Mouse (Mus musculus): Measurements from ENCODE around the gene Pla2g12b.

Gene Pla2g12b

DNA sequence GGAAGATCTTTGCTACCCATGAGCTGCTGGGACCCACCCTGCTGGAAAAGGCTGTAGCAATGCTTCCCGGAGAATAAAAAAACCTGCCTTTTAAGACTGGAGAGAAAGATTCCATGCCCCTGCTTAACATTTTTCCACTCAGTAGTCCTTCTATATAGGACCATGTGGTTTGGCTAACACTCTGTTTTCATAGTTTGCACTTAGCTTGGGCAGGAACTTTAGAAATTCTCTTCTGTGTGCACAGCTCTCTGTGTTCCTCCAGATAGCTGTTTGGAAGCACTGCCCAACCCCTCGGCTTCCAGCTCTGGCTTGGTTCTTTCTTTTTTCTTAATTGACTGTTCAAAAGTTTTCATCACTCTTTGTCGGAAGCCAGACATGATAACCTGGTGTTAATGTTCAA is 13.2 kb downstream of the Pla2g12b start:
- no peak for DNase-seq

DNA sequence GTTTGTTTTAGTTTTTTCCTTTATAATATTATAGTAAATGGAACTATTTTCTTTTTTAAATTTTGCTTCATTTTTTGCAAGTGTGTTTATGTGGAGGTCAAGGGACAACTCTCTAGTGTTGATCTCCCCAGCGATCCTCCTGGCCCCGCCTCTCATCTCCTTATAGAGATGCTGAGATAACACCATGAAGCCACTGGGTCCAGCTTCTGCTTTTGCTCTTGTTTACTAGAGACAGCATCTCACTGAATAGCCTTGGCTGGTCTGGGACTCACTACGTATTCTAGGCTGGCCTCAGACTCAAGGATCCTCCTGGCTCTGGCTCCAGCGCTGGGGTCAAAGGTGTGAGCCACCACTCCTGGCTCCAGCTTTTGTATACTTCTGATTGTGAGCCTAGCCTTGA is 16.1 kb downstream of the Pla2g12b start:
- no peak for DNase-seq

- DNase-seq = no peak
Measured at GRCm38 (mm10) chr10:59424453-59424852, 21.0 kb downstream of the Pla2g12b start.

GRCm38 (mm10) chr10:59425369-59425768 is 21.9 kb downstream of the Pla2g12b start:
- no peak for DNase-seq

GRCm38 (mm10) chr10:59426371-59426770 is 22.9 kb downstream of the Pla2g12b start:
- no peak for DNase-seq

- DNase-seq = no peak
Measured at GRCm38 (mm10) chr10:59429448-59430135, 26.1 kb downstream of the Pla2g12b start.

- DNase-seq = no peak
Measured at GRCm38 (mm10) chr10:59430701-59431218, 27.3 kb downstream of the Pla2g12b start.

GRCm38 (mm10) chr10:59435746-59436145 is 32.3 kb downstream of the Pla2g12b start:
- no peak for DNase-seq

GRCm38 (mm10) chr10:59438651-59439050 is 35.2 kb downstream of the Pla2g12b start:
- DNase-seq = no peak

DNA sequence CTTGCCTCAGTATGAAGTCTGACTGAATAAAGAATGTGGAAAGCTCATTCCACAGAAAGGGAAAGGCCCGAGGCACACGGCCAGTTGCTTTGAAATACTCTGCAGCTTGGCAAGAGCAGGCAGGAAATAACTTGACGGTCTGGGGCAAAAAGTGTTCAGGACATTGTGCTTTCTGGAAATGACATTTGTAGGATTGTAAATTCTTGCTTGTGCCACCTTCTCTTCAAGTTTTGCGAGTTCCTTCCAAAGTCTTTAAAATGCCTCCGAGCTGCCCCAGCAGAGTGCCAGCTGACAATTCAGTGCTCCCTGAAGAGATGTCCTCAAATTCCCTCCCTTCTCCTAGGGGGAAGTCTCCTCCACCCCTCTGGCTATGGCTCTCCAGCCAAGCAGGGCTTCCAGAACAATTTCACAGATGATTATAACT is 36.1 kb downstream of the Pla2g12b start:
- no peak for DNase-seq

DNA sequence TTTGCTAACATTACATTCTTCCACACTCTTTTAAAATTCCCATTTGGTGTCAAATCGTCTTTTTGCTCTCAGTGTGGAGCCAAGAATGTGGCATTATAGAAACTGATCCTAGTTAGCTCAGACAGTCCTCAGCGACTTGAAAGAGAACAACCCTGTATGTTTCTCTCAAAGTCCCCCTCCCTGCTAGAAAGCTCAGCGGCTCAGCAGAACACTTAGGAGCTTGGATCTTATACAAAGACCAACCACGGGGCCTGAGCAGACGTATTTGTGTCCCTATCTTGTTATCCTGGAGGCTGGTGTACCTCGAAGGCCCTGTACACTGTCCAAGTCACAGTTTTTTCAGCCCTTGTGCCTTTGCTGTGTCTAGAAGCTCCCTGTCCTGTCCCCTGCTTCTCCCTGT is 36.7 kb downstream of the Pla2g12b start:
- DNase-seq = no peak

GRCm38 (mm10) chr10:59441735-59442134 is 38.3 kb downstream of the Pla2g12b start, which contains the start of gene Oit3:
Oit3 (minus strand) TSS chr10:59441778.
- DNase-seq = no peak

GRCm38 (mm10) chr10:59443212-59443611 is 39.8 kb downstream of the Pla2g12b start:
- DNase-seq = no peak

DNA sequence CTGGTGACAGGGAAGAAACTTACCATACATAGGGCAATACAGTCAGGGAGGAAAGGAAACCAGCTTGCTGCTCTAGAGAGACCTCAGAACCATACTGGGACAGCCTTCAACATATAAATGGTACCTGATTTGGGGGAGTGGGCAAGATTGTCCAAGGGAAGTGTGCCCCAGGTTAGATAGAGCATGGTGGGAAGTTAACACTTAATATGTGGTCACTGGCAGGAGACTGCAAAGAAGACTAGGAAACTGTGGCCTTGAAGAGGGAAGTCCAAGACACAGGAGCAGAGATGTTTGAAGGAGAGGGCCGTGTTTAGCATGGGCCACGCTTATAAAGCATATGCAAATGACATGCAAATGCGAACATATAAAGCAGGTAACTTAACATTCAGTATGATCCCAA is 40.6 kb downstream of the Pla2g12b start:
- no peak for DNase-seq

DNA sequence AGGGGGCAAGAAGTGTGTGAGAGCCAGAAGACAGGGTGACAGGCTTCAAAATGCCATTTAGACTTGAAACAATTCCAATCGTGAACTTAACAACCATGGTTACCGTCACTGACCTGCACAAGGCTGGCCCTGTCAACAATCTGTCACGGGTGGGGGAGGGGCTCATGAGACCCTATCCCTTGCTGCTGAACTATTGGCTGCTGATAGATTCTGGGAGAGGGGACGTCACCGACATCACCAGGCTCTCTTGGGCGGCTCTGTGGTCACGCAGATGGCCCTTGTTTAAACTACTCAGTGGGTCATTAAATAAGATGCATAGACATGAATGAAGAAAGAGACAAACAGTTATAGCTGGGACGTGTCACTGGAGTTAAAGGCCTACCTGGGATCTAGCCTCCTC is 41.2 kb downstream of the Pla2g12b start:
- no peak for DNase-seq

DNA sequence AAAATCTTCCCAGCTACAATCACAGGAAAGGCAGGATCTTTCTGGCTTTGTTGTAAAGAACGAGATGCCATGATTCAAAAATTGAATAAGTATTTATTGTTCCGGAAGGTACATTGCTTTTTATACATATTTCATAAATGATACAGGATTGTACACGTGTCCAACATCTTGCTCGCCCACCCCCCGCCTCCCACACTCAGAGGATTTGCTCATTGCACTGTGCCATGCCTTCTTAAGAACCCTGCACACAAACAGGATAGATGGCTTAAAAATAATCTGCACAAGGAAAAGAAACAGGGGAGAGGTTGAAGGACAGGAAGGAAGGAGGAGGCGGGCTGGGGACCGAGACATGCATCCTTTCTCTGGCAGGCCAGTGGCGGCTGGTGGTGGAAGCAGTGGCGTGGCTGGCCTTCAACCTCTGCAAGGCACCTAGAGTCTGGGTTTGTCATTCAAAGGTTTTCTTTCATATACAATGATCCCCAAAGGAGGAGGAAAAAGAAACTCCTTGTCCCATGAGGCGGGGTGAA is 43.5 kb downstream of the Pla2g12b start:
- no peak for DNase-seq

DNA sequence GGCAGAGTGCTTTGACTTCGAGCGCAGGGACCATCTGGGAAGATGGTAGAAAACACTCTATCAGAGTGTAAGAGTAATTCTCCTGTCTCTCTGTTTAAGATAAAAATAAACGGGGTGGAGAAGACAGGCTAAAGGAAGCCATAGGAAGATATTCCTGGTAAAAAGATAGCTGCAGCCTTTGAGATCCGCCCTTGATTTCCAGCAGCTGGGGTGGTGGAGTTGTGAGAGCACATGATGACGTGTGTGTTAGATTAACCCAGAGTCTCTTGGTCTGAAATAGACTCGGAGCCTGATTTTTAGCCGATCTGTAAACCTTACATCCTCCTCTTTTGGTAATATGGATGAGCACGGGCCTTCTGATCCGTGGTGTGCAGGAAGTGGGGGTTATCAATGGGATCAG is 44.1 kb downstream of the Pla2g12b start:
- DNase-seq = no peak

GRCm38 (mm10) chr10:59451839-59452238 is 48.4 kb downstream of the Pla2g12b start:
- no peak for DNase-seq

DNA sequence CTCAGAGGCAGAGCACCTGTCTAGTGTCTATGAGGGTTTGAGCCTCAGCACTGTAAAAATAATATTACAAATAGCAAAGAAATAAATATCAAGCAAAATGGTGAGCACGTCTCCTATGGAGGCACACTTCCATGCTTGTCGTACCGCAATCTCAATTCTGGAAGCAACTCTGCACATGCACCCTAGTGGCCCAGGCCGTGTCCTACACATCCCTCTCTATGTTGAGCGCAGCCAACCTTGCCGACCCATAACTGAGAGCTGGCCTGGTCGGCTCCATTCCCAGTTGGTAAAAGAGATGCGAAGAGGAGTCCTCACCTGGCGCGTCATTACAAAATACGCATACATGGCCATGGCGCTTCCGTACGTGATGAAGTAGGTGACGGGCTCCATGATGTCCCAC is 51.2 kb downstream of the Pla2g12b start:
- no peak for DNase-seq

- DNase-seq = peak; percentile 28
Measured at GRCm38 (mm10) chr10:59459767-59460166, 56.3 kb downstream of the Pla2g12b start.

GRCm38 (mm10) chr10:59462307-59462706 is 58.8 kb downstream of the Pla2g12b start:
- no peak for DNase-seq

DNA sequence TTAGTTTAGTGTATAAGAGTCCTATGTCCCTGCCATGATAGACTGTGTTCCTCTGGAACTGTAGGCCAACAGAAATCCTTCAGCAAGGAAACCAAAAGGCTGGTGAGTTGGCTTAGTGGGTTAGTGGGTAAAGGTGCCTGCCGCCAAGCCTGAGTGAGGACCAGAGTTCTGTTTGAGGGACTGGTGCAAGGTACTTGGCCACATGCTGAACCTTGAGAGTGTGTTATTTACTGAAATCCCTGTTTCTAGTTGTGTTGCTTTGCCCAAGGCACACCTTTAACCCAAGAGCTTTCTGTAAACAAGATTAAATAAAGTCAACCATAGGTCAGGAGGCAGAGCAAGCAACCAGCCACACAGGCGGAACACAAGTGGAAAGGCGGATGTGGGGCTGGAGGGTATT is 62.1 kb downstream of the Pla2g12b start:
- no peak for DNase-seq

GRCm38 (mm10) chr10:59466626-59467025 is 63.2 kb downstream of the Pla2g12b start:
- no peak for DNase-seq

DNA sequence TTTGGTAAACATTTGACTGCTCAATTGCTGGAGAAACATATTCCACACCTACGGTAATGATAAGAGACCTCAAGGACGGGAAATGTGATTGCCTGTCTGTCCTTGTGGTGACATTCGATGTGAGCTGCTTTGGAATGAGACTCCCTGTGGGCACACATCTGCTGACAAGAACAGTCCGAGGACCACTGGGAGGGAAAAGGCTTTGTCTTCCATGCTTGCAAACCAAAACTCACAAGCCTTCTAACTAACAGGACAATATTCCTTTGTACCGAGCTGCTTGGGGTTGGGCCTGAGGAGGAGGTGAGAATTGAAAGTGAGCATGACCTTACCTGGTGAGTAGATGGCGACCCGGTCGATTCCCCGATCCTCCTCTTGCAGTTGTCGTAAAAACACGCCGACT is 63.8 kb downstream of the Pla2g12b start:
- no peak for DNase-seq

DNA sequence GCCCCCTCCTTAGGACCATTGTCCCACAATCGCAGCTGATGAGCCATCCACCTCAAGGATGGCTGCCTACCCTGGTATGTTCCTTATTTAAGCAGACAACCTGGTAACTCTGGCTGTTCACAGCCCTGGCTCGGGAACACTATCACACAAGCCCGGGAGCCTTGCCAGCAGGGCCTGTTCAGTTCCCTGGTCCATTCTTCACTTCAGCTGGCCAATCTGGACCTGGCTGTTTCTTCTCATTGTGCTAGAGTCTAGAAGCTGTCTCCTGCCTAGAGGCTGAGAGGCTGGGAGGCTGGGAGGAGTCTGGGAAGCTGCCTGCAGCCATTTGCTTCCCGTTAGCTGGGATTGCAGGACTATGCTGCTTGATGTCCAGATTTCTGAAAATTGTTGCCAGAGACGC is 67.0 kb downstream of the Pla2g12b start:
- DNase-seq = peak; percentile 42

Measured in layer of hippocampus, adult 9-11 months (tissue).